Mouse (Mus musculus) liver, adult 2 months (tissue): ENCODE data around the gene Fanca. TPM values are rescaled to one million over a fixed set of nuclear protein-coding genes. Genes with fewer than 3 reads are reported as not detected.
"Not testable (repeated sequence)": the region's sequence is repeated elsewhere in the genome, so short reads cannot be mapped to it uniquely, and the experiment has no call there.

Experiments
- DNase-seq: peaks from one replicate; pipeline ENCODE4 v3.0.0-alpha.2; 2011; ENCODE audit warnings: low read depth, low spot score; ENCODE audit errors: extremely low read depth
- H3K27ac ChIP-seq: fragments of 200-500 bp; replicated peaks from 2 replicates; pipeline ENCODE4 v1.5.1; 2012; ENCODE audit warnings: low read depth, mild to moderate bottlenecking, control low read depth, inconsistent platforms, low read length; ENCODE audit not compliant: insufficient read depth
- H3K27me3 ChIP-seq: fragments of 200-500 bp; 2 replicates; pipeline ENCODE4 v1.6.1; 2012; ENCODE audit warnings: mild to moderate bottlenecking, moderate library complexity, low read length, inconsistent platforms; ENCODE audit not compliant: control insufficient read depth, insufficient read depth
- H3K36me3 ChIP-seq: fragments of 200-500 bp; 2 replicates; pipeline ENCODE4 v1.6.1; 2012; ENCODE audit warnings: low read length, inconsistent platforms; ENCODE audit not compliant: control insufficient read depth, insufficient read depth
- H3K4me1 ChIP-seq: fragments of 200-500 bp; 2 replicates; pipeline ENCODE4 v1.6.1; 2011; ENCODE audit warnings: low read length; ENCODE audit not compliant: control insufficient read depth, insufficient read depth
- H3K4me3 ChIP-seq: fragments of 200-500 bp; 2 replicates; pipeline ENCODE4 v1.5.1; 2011; ENCODE audit warnings: low read depth, mild to moderate bottlenecking, control low read depth, low read length, moderate library complexity; ENCODE audit not compliant: insufficient read depth
- H3K79me2 ChIP-seq: fragments of 200-500 bp; 2 replicates; pipeline ENCODE4 v1.6.1; 2012; ENCODE audit warnings: inconsistent platforms, mild to moderate bottlenecking, low read length, moderate library complexity; ENCODE audit not compliant: control insufficient read depth, insufficient read depth
- H3K9ac ChIP-seq: fragments of 200-500 bp; 2 replicates; pipeline ENCODE4 v1.6.1; 2012; ENCODE audit warnings: low read depth, mild to moderate bottlenecking, control low read depth, inconsistent platforms, low read length
- CTCF ChIP-seq: fragments of 200-500 bp; IDR thresholded peaks from 2 replicates; pipeline ENCODE4 v1.5.1; 2011; ENCODE audit warnings: low read depth, low read length, control low read depth
- POLR2A ChIP-seq: fragments of 200-500 bp; IDR thresholded peaks from 2 replicates; pipeline ENCODE4 v1.6.1; 2011; ENCODE audit warnings: low read length, control low read depth; ENCODE audit not compliant: insufficient read depth; ENCODE audit errors: extremely low read depth
- WGBS: fragments of 180-500 bp; shearing (Covaris S2); methylation state at CpG from one replicate; pipeline ENCODE4 v1.1.7; 2018; 5-methylcytosine and 5-hydroxymethylcytosine counted together
- polyA plus RNA-seq: library from polyadenylated mRNA; depleted of rRNA; stranded (reverse); fragments of >200 nt; gene quantifications from 2 replicates; pipeline ENCODE4 v1.2.3, GENCODE M21; 2012
- total RNA-seq: library from RNA; depleted of rRNA; stranded (reverse); fragments of >200 nt; gene quantifications from 2 replicates; pipeline ENCODE4 v1.2.3, GENCODE M21; 2014

Gene Fanca
- total and polyA plus RNA-seq, 2 experiments, result 1.1 to 1.8 TPM

- Histone ChIP-seq H3K79me2 (no peaks in the 10 kb centered on the region), H3K9ac (no peak overlapping the region), H3K36me3 (no peaks in the 10 kb centered on the region), H3K4me3 (no peak overlapping the region), H3K27ac (no peak overlapping the region), H3K27me3 (no peaks in the 10 kb centered on the region), H3K4me1 (peaks cover 8% of the 10 kb centered on the region)
- WGBS, result 94% methylated on average over 17 of the region's 17 CpGs
- no peak for DNase-seq
- no peak for TF ChIP-seq POLR2A
- TF ChIP-seq CTCF, result no peak
Observed at GRCm38 (mm10) chr8:123287362-123287761, 31.0 kb downstream of the Fanca start.

GRCm38 (mm10) chr8:123284493-123284892 lies 33.9 kb downstream of the Fanca start:
- DNase-seq, result no peak
- H3K79me2 ChIP-seq, result no peaks in the 10 kb centered on the region
- no peak overlapping the region for H3K9ac ChIP-seq
- no peak overlapping the region for H3K27ac ChIP-seq
- 97% methylated on average over 5 of the region's 5 CpGs for WGBS
- H3K4me3 ChIP-seq, result no peak overlapping the region
- no peak for TF ChIP-seq CTCF
- no peak for TF ChIP-seq POLR2A
- H3K36me3 ChIP-seq, result no peaks in the 10 kb centered on the region
- no peaks in the 10 kb centered on the region for H3K4me1 ChIP-seq
- H3K27me3 ChIP-seq, result no peaks in the 10 kb centered on the region

- Histone ChIP-seq H3K4me1 (no peaks in the 10 kb centered on the region), H3K27me3 (no peaks in the 10 kb centered on the region), H3K36me3 (no peaks in the 10 kb centered on the region), H3K79me2 (no peaks in the 10 kb centered on the region), H3K4me3 (no peak overlapping the region), H3K9ac (no peak overlapping the region), H3K27ac (no peak overlapping the region)
- TF ChIP-seq POLR2A (no peak), CTCF (no peak)
- DNase-seq, result no peak
- 86% methylated on average over 7 of the region's 7 CpGs for WGBS
Observed at GRCm38 (mm10) chr8:123283991-123284390, 34.4 kb downstream of the Fanca start.

GRCm38 (mm10) chr8:123282994-123283393 lies 35.4 kb downstream of the Fanca start:
- H3K27ac ChIP-seq, H3K79me2 ChIP-seq: not testable (repeated sequence)

GRCm38 (mm10) chr8:123280302-123281094 lies 37.9 kb downstream of the Fanca start:
- TF ChIP-seq CTCF, result no peak
- no peak overlapping the region for H3K9ac ChIP-seq
- no peaks in the 10 kb centered on the region for H3K36me3 ChIP-seq
- DNase-seq, result no peak
- WGBS, result 90% methylated on average over 13 of the region's 13 CpGs
- H3K27ac ChIP-seq, result no peak overlapping the region
- H3K79me2 ChIP-seq, result no peaks in the 10 kb centered on the region
- H3K27me3 ChIP-seq, result no peaks in the 10 kb centered on the region
- H3K4me3 ChIP-seq, result no peak overlapping the region
- no peaks in the 10 kb centered on the region for H3K4me1 ChIP-seq

More at GRCm38 (mm10) chr8:123282994-123283393, 35.4 kb downstream of the Fanca start:
- H3K27me3 ChIP-seq, H3K9ac ChIP-seq, H3K4me3 ChIP-seq, H3K4me1 ChIP-seq, H3K36me3 ChIP-seq, DNase-seq: not testable (repeated sequence)
- WGBS, result 96% methylated on average over 5 of the region's 6 CpGs

GRCm38 (mm10) chr8:123279828-123280227 lies 38.5 kb downstream of the Fanca start:
- H3K79me2 ChIP-seq, result no peaks in the 10 kb centered on the region
- no peak overlapping the region for H3K9ac ChIP-seq
- H3K27me3 ChIP-seq, result no peaks in the 10 kb centered on the region
- H3K4me3 ChIP-seq, result no peak overlapping the region
- TF ChIP-seq CTCF (no peak), POLR2A (no peak)
- no peak overlapping the region for H3K27ac ChIP-seq
- H3K36me3 ChIP-seq, result no peaks in the 10 kb centered on the region
- no peak for DNase-seq
- WGBS, result 81% methylated on average over 4 of the region's 4 CpGs
- no peaks in the 10 kb centered on the region for H3K4me1 ChIP-seq
